Mouse (Mus musculus): ENCODE measurements around the gene Sh3bp5l.

Sh3bp5l gene

GRCm38 (mm10) chr11:58382471-58382870, 51.9 kb downstream of the Sh3bp5l start:
- no peak for DNase-seq

Data from thymus, postnatal 25 days (tissue).